Mouse (Mus musculus): Measurements from ENCODE around the gene Eif1ax. TPM values are rescaled to one million over a fixed set of nuclear protein-coding genes. Genes with fewer than 3 reads are reported as not detected.
"Not testable (repeated sequence)": the region's sequence is repeated elsewhere in the genome, so short reads cannot be mapped to it uniquely, and the experiment has no call there.

Eif1ax gene
- polyA plus RNA-seq, 2 experiments, result 66.9 to 74.5 TPM

DNA sequence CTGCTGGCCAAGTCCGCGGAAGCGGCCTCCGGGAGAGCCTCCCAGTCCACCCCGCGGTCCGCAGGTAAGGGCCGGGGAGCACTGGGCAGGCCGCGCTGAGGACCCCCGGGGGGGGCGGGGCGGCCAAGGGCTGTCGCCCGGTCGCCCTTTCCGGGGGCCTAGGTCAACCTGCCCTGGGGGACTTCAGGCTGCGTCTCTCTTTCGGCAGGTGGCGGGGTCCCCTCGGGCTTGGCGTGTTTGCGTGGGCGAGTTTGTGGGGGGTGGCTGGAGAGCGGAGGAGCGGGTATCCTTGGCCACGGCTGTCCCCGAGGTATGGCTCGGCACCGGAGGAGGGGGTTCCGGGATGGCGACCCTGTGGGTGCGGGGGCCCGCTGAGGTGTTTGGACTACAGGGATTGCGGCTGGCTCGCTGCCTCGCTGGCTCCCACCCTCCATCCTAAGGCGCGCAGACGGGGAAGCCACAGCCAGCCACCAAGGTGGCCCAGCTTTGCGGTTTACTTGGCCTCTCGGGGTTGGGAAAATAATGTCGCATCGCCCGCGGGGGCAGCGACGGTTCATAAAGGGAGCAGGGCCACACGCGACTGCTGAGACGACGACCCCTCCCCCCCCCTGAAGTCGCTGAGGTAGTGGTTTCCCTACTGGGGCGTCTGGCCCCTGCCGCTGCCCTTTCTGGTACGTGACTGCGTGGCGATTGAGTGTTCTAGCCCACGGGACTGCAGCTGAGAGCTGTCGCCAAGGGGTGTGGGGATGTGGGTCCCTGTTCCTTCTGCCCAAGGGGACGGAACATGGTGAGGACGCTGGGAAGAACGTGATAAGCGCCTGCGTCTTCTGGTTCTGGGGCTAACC lies 43.1 kb downstream of the Eif1ax start:
- H3K9ac ChIP-seq (replicated peaks), result no peak overlapping the region
- peaks cover 34% of the 10 kb centered on the region for H3K27me3 ChIP-seq (ENCODE audit: control insufficient read depth, insufficient read depth, low read length)
- H3K36me3 ChIP-seq (replicated peaks; ENCODE audit: control insufficient read depth, insufficient read depth, low read depth), result no peaks in the 10 kb centered on the region
- H3K4me1 ChIP-seq (replicated peaks; ENCODE audit: control insufficient read depth in 2 of 2, insufficient read depth in 2 of 2, low read length in 1 of 2), result no peaks in the 10 kb centered on the region
- WGBS (ENCODE audit: insufficient replicate concordance), result 15% methylated on average over 60 of the region's 65 CpGs
- no peaks in the 10 kb centered on the region for H3K9me3 ChIP-seq (ENCODE audit: control insufficient read depth, low read length)
- peak overlapping the region; percentile 17 to 48 for H3K4me3 ChIP-seq (ENCODE audit: insufficient read depth in 1 of 2, low read depth in 2 of 2, low read length in 2 of 2)
- DNase-seq (ENCODE audit: low read depth in 3 of 3, low spot score in 3 of 3), result no peak
- no peak for TF ChIP-seq EP300 (IDR thresholded peaks at IDR 0.05; ENCODE audit: low read depth)
- TF ChIP-seq CTCF (IDR thresholded peaks at IDR 0.05; ENCODE audit: low read depth), result no peak
- ATAC-seq (ENCODE audit: insufficient read depth), result no peak
- peak overlapping the region; percentile 65 for H3K4me2 ChIP-seq (ENCODE audit: low read depth)
- H3K27ac ChIP-seq, result no peak overlapping the region

DNA sequence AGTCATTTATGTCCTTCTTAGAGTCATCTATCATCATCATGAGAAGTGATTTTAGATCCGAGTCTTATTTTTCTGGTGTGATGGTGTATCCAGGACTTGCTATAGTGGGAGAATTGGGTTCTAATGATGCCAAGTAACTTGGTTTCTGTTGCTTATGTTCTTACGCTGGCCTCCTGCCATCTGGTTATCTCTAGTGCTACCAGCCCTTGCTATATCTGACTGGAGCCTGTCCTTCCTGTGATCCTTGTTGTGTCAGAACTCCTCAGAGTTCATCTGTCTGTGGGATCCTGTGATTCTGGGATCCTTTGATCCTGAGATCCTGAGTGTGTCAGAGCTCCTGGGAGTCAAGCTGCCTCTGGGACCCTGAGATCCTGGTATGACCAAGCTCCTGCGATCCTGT lies 58.5 kb downstream of the Eif1ax start:
- H3K4me1 ChIP-seq (replicated peaks; ENCODE audit: control insufficient read depth in 2 of 2, insufficient read depth in 2 of 2, low read length in 1 of 2); ATAC-seq (ENCODE audit: insufficient read depth); H3K36me3 ChIP-seq (replicated peaks; ENCODE audit: control insufficient read depth, insufficient read depth, low read depth); H3K4me3 ChIP-seq (ENCODE audit: insufficient read depth in 1 of 2, low read depth in 2 of 2, low read length in 2 of 2); H3K27ac ChIP-seq; H3K4me2 ChIP-seq (ENCODE audit: low read depth); H3K9me3 ChIP-seq (ENCODE audit: control insufficient read depth, low read length); DNase-seq (ENCODE audit: low read depth in 3 of 3, low spot score in 3 of 3); H3K27me3 ChIP-seq (ENCODE audit: control insufficient read depth, insufficient read depth, low read length); H3K9ac ChIP-seq (replicated peaks): not testable (repeated sequence)
- WGBS (ENCODE audit: insufficient replicate concordance), result 62% methylated on average over 3 of the region's 3 CpGs

Other genes starting within 250 kb of the Eif1ax start
- 4.0 and 5.3 TPM in 2 replicates for gene Rps6ka3, start 161.9 kb upstream of the Eif1ax start, polyA plus RNA-seq (2012; rRNA removed)
- gene Rps6ka3, start 161.9 kb upstream of the Eif1ax start, polyA plus RNA-seq (2014; fragmentation: Nextera tagmentation; extraction: Ambion mirVana), result 2.1 and 2.3 TPM in 2 replicates
- 0.02 TPM in 1 of 2 replicates, not detected in the other for gene Map7d2, start 42.4 kb downstream of the Eif1ax start, polyA plus RNA-seq (2012; rRNA removed)
- not detected in 2 replicates for gene Map7d2, start 42.4 kb downstream of the Eif1ax start, polyA plus RNA-seq (2014; fragmentation: Nextera tagmentation; extraction: Ambion mirVana)
- 3.8 and 5.8 TPM in 2 replicates for gene Bclaf3, start 154.5 kb downstream of the Eif1ax start, polyA plus RNA-seq (2012; rRNA removed)
- 6.6 and 8.6 TPM in 2 replicates for gene Bclaf3, start 154.5 kb downstream of the Eif1ax start, polyA plus RNA-seq (2014; fragmentation: Nextera tagmentation; extraction: Ambion mirVana)